Mouse (Mus musculus) effector memory CD4-positive, alpha-beta T cell, adult 5 months (primary cell): Measurements from ENCODE around the gene Gatad1. TPM values are rescaled to one million over a fixed set of nuclear protein-coding genes. Genes with fewer than 3 reads are reported as not detected.

ENCODE experiments used
- polyA plus RNA-seq: library from polyadenylated mRNA; unstranded; fragments of 100-300 nt; shearing (Covaris generic); gene quantifications from one replicate; pipeline ENCODE4 v1.2.1, GENCODE M21; 2017

The Gatad1 gene
- 13.9 TPM for polyA plus RNA-seq

DNA sequence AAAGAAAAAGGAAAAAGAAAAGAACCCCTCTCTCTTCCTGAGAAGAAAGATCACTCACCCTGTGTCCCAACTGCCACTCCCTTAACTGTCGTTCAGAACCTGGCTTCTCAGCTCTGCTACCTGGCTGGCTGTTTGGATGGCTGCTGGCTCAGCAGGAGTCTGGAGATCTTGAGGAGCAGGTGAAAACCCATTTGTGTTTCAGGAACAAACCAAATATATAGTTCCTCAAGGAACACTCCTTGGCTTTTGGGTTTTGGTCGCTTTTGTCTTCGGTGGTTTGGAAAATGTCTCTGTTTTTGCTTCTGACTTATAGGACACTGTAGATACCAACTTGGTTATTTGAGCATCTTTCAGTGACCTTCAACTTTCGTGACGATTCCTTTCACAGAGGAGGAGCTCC lies at the start of gene Gatad1:
TSS of gene Gatad1 (minus strand) at position 101 of the 400 bp plus-strand sequence.

GRCm38 (mm10) chr5:3650881-3651280 lies 6.1 kb downstream of the Gatad1 start, which contains the start of gene Tmbim7:
TSS of gene Tmbim7 (plus strand) at chr5:3651181.

GRCm38 (mm10) chr5:3596399-3596766 lies 60.6 kb downstream of the Gatad1 start, which contains the start of gene Rbm48:
TSS of gene Rbm48 (minus strand) at chr5:3596585.

GRCm38 (mm10) chr5:3595693-3596398 lies 61.1 kb downstream of the Gatad1 start, which contains the start of gene Pex1:
TSS of gene Pex1 (plus strand) at chr5:3596066.

Other genes with a start within 250 kb of the Gatad1 start
- gene Fam133b, start 113.4 kb downstream of the Gatad1 start, polyA plus RNA-seq = 29.6 TPM
- 3.3 TPM for gene 1700109H08Rik, start 85.6 kb downstream of the Gatad1 start, polyA plus RNA-seq
- 8.3 TPM for gene Pex1, start 61.1 kb downstream of the Gatad1 start, polyA plus RNA-seq
- gene Rbm48, start 60.6 kb downstream of the Gatad1 start, polyA plus RNA-seq = 29.9 TPM
- not detected for gene Tmbim7, start 6.0 kb downstream of the Gatad1 start, polyA plus RNA-seq
- 59.9 TPM for gene Ankib1, start 145.7 kb upstream of the Gatad1 start, polyA plus RNA-seq
- 70.5 TPM for gene Krit1, start 146.0 kb upstream of the Gatad1 start, polyA plus RNA-seq
- gene Lrrd1, start 188.0 kb upstream of the Gatad1 start, polyA plus RNA-seq = not detected
- 5.6 TPM for gene Mterf1a, start 236.7 kb upstream of the Gatad1 start, polyA plus RNA-seq